In genomic region chr7:24572455-24572854, GRCm38 (mm10) we compare ENCODE assay signal across 14 mouse cellular contexts. TPM values are rescaled to one million over a fixed set of nuclear protein-coding genes. Genes with fewer than 3 reads are reported as not detected.
DNase-seq lines count a peak whose midpoint lies in the region; ATAC-seq and TF ChIP-seq lines count a peak whose summit lies in the region.
"Had no signal": no experiment of that assay in that cellular context is flagged by ENCODE, and none has a peak within 500 bp of the region (broad histone marks: within the 10 kb centered on the region; RNA-seq: fewer than 3 reads in every experiment).

No protein-coding gene starts in this region.

- intact Hi-C loops in left cerebral cortex, adult 2 months (cut with DNase I): no loop called here

- DNase-seq in CD4-positive, CD25-positive, alpha-beta regulatory T cell, adult 2 months (ENCODE audit: low read depth, low spot score): peak; percentile 28
- DNase-seq in left cerebral cortex, adult 2 months (ENCODE audit: extremely low spot score in 1 of 2, low spot score in 2 of 2): no peak
- DNase-seq in left cerebral cortex, adult 8-10 months (ENCODE audit: low spot score in 2 of 2): no peak
- no peak for DNase-seq in CH12.LX (ENCODE audit: extremely low read depth)
- peak; percentile 41 for DNase-seq in induced T-regulatory cell, adult 2 months (ENCODE audit: low read depth)
- no peak for DNase-seq in urinary bladder, postnatal 25 days (ENCODE audit: low spot score)
- no peak for DNase-seq in urinary bladder, adult 2 months (ENCODE audit: low spot score)
- DNase-seq: kidney, adult 9 months; thymus, postnatal 25 days had no signal

- H3K4me3 ChIP-seq in left cerebral cortex, adult 2 months: no peak overlapping the region
- no peak overlapping the region for H3K4me3 ChIP-seq in CH12.LX (replicated peaks in 1 of 3; ENCODE audit: low read depth in 2 of 3, low read length in 2 of 3, poor library complexity in 1 of 3)
- H3K4me3 ChIP-seq: embryonic facial prominence, embryonic 13.5 days; limb, embryonic 15.5 days had no signal

- TF ChIP-seq EP300 in CH12.LX (IDR thresholded peaks at IDR 0.05; ENCODE audit: low read length): no peak

- no peaks in the 10 kb centered on the region for H3K79me2 ChIP-seq in CH12.LX (replicated peaks; ENCODE audit: control insufficient read depth, extremely low read depth, insufficient read depth, poor library complexity, severe bottlenecking)

- dilution Hi-C loops in CH12.LX (cut with MboI; ENCODE audit: extremely low pct_ligation_motif_present, extremely low pct_unique_long_range_greater_than_20kb, low sequenced_read_pairs): no loop called here

- H3K9me3 ChIP-seq in CH12.LX (replicated peaks; ENCODE audit: low read length): peaks cover 2% of the 10 kb centered on the region
- H3K9me3 ChIP-seq: embryonic facial prominence, embryonic 13.5 days; limb, embryonic 15.5 days had no signal

- peaks cover 54 to 80% of the 10 kb centered on the region in 2 experiments for H3K36me3 ChIP-seq in CH12.LX (replicated peaks in 1 of 2; ENCODE audit: control insufficient read depth in 1 of 2, insufficient read depth in 1 of 2, low read length in 1 of 2)

- TF ChIP-seq POLR2A in CH12.LX (IDR thresholded peaks at IDR 0.05; ENCODE audit: low read depth, low read length): no peak

- H3K4me2 ChIP-seq in CH12.LX (ENCODE audit: insufficient read depth, low read depth, poor library complexity, severe bottlenecking): no peak overlapping the region
- H3K4me2 ChIP-seq: embryonic facial prominence, embryonic 13.5 days; limb, embryonic 15.5 days had no signal

- no peak for ATAC-seq in CD4-positive, CD25-positive, alpha-beta regulatory T cell, adult 4 months

- TF ChIP-seq CTCF in left cerebral cortex, adult 2 months (IDR thresholded peaks at IDR 0.05): peak; percentile 54
- peak; percentile 19 to 78; a peak in 2 of 4 replicates for TF ChIP-seq CTCF in CH12.LX (conservative IDR thresholded peaks at IDR 0.05 in 1 of 2, IDR thresholded peaks at IDR 0.05 in 1 of 2; ENCODE audit: low read depth in 2 of 2, low read length in 2 of 2)

- H3K27ac ChIP-seq in left cerebral cortex, adult 2 months: no peak overlapping the region
- H3K27ac ChIP-seq in CH12.LX (ENCODE audit: insufficient read depth, low read depth): no peak overlapping the region
- H3K27ac ChIP-seq: embryonic facial prominence, embryonic 13.5 days; limb, embryonic 15.5 days had no signal

- no peak overlapping the region for H3K9ac ChIP-seq in CH12.LX (ENCODE audit: insufficient read depth, low read depth)
- H3K9ac ChIP-seq: embryonic facial prominence, embryonic 13.5 days; limb, embryonic 15.5 days had no signal

- TF ChIP-seq RAD21 in CH12.LX (IDR thresholded peaks at IDR 0.05; ENCODE audit: low read depth, low read length): peak; percentile 76

- in situ Hi-C loops in CH12.LX (cut with MboI; ENCODE audit: low pct_ligation_motif_present, low pct_unique_long_range_greater_than_20kb, low sequenced_read_pairs): no loop called here

- H3K4me1 ChIP-seq in CH12.LX (ENCODE audit: control insufficient read depth in 1 of 2, insufficient read depth in 2 of 2): peaks cover 4 to 55% of the 10 kb centered on the region in 2 experiments; a peak in 3 of 4 replicates
- H3K4me1 ChIP-seq: embryonic facial prominence, embryonic 13.5 days; limb, embryonic 15.5 days had no signal

- H3K27me3 ChIP-seq in CH12.LX (replicated peaks): no peaks in the 10 kb centered on the region
- H3K27me3 ChIP-seq: embryonic facial prominence, embryonic 13.5 days; limb, embryonic 15.5 days had no signal

TF ChIP-seq in CH12.LX, 34 proteins besides CTCF, POLR2A, EP300 and RAD21:
- peak; percentile 76 for TF ChIP-seq SMC3 (IDR thresholded peaks at IDR 0.05; ENCODE audit: low read depth, low read length)
- TF ChIP-seq MEF2A (IDR thresholded peaks at IDR 0.05; ENCODE audit: borderline replicate concordance, low read depth, low read length): no peak
- no peak for TF ChIP-seq NELFE (IDR thresholded peaks at IDR 0.05; ENCODE audit: low read depth, low read length)
- TF ChIP-seq MYC (IDR thresholded peaks at IDR 0.05; ENCODE audit: low read depth, low read length): no peak

RNA-seq across cellular contexts. Expression of gene Ethe1, which starts 14.9 kb away (rescaled TPM):
- 10 to 100 TPM; 13.8 to 19.6 TPM for polyA plus RNA-seq in CD4-positive, CD25-positive, alpha-beta regulatory T cell, adult 4 months (2017; shearing (Covaris generic))
- 10 to 100 TPM; 14.4 to 14.6 TPM for total RNA-seq in left cerebral cortex, adult 2 months (2021)
- total RNA-seq in left cerebral cortex, adult 8-10 months (2022): 10 to 100 TPM; 13.3 to 16.0 (median 15.1) TPM
- total RNA-seq in CH12.LX (2012; rRNA removed) (18.6 and 24.1 TPM in 2 replicates), CH12.LX (2014; rRNA removed) (25.0 and 32.0 TPM in 2 replicates)
- polyA plus RNA-seq in CH12.LX (2012; ENCODE audit: insufficient read length, low read depth): 16.5 and 22.8 TPM in 2 replicates
- 59.0 and 67.0 TPM in 2 replicates for polyA plus RNA-seq in urinary bladder, adult 2 months (2012; rRNA removed)

RNA-seq across cellular contexts. Expression of gene Zfp575, which starts 15.0 kb away (rescaled TPM):
- under 1 TPM in 1 of 2 experiments, not detected in 1; 0.31 TPM for polyA plus RNA-seq in CD4-positive, CD25-positive, alpha-beta regulatory T cell, adult 4 months (2017; shearing (Covaris generic))
- 1 to 10 TPM; 6.8 to 6.9 TPM for total RNA-seq in left cerebral cortex, adult 2 months (2021)
- 1 to 10 TPM; 5.3 to 6.9 (median 5.7) TPM for total RNA-seq in left cerebral cortex, adult 8-10 months (2022)
- total RNA-seq in CH12.LX (2012; rRNA removed) (0.46 and 0.81 TPM in 2 replicates), CH12.LX (2014; rRNA removed) (0.09 TPM in 1 of 2 replicates, not detected in the other)
- 0.14 and 0.20 TPM in 2 replicates for polyA plus RNA-seq in CH12.LX (2012; ENCODE audit: insufficient read length, low read depth)
- 0.44 and 0.83 TPM in 2 replicates for polyA plus RNA-seq in urinary bladder, adult 2 months (2012; rRNA removed)

RNA-seq across cellular contexts. Expression of gene Xrcc1, which starts 26.4 kb away (rescaled TPM):
- 10 to 100 TPM; 35.3 to 46.2 TPM for polyA plus RNA-seq in CD4-positive, CD25-positive, alpha-beta regulatory T cell, adult 4 months (2017; shearing (Covaris generic))
- total RNA-seq in left cerebral cortex, adult 2 months (2021): 10 to 100 TPM; 32.8 to 39.5 TPM
- 10 to 100 TPM; 37.2 to 39.8 (median 38.5) TPM for total RNA-seq in left cerebral cortex, adult 8-10 months (2022)
- 128 and 136 TPM in 2 replicates for total RNA-seq in CH12.LX (2012; rRNA removed)
- 81.7 and 86.3 TPM in 2 replicates for total RNA-seq in CH12.LX (2014; rRNA removed)
- 148 and 162 TPM in 2 replicates for polyA plus RNA-seq in CH12.LX (2012; ENCODE audit: insufficient read length, low read depth)
- polyA plus RNA-seq in urinary bladder, adult 2 months (2012; rRNA removed): 32.5 and 33.5 TPM in 2 replicates

RNA-seq across cellular contexts. Expression of gene Pinlyp, which starts 26.5 kb away (rescaled TPM):
- not detected for polyA plus RNA-seq in CD4-positive, CD25-positive, alpha-beta regulatory T cell, adult 4 months (2017; shearing (Covaris generic))
- not detected for total RNA-seq in left cerebral cortex, adult 2 months (2021)
- total RNA-seq in left cerebral cortex, adult 8-10 months (2022): not detected
- total RNA-seq in CH12.LX (2012; rRNA removed) (6.1 and 6.4 TPM in 2 replicates), CH12.LX (2014; rRNA removed) (11.9 and 17.3 TPM in 2 replicates)
- polyA plus RNA-seq in CH12.LX (2012; ENCODE audit: insufficient read length, low read depth): 6.6 and 7.4 TPM in 2 replicates
- polyA plus RNA-seq in urinary bladder, adult 2 months (2012; rRNA removed): 0.10 and 0.21 TPM in 2 replicates
- total RNA-seq: layer of hippocampus, postnatal 14 days had no signal
- polyA plus RNA-seq: heart, embryonic 14.5 days had no signal

RNA-seq across cellular contexts. Expression of gene Phldb3, which starts 38.1 kb away (rescaled TPM):
- polyA plus RNA-seq in CD4-positive, CD25-positive, alpha-beta regulatory T cell, adult 4 months (2017; shearing (Covaris generic)): under 1 TPM in 1 of 2 experiments, not detected in 1; 0.90 TPM
- total RNA-seq in left cerebral cortex, adult 2 months (2021): not detected
- total RNA-seq in left cerebral cortex, adult 8-10 months (2022): under 1 TPM in 3 of 4 experiments, not detected in 1; 0.13 to 0.39 (median 0.27) TPM
- total RNA-seq in CH12.LX (2012; rRNA removed) (3.1 and 3.5 TPM in 2 replicates), CH12.LX (2014; rRNA removed) (0.89 and 1.1 TPM in 2 replicates)
- polyA plus RNA-seq in CH12.LX (2012; ENCODE audit: insufficient read length, low read depth): 3.5 and 3.6 TPM in 2 replicates
- polyA plus RNA-seq in urinary bladder, adult 2 months (2012; rRNA removed): 6.8 and 7.9 TPM in 2 replicates
- polyA plus RNA-seq: heart, embryonic 14.5 days had no signal

Comparison
In these comparisons a context has a peak if more than half of its experiments do, and no peak if none do; other contexts are left out.
1. DNase-seq: peak in CD4-positive, CD25-positive, alpha-beta regulatory T cell, adult 2 months (single experiment) and induced T-regulatory cell, adult 2 months (single experiment); none in left cerebral cortex, adult 2 months (0 of 2), left cerebral cortex, adult 8-10 months (0 of 2), CH12.LX (single experiment), urinary bladder, postnatal 25 days (single experiment) and urinary bladder, adult 2 months (single experiment).